In genomic region chr16:92439775-92440174, GRCm38 (mm10) we compare ENCODE assay signal across 18 mouse cellular contexts. TPM values are rescaled to one million over a fixed set of nuclear protein-coding genes. Genes with fewer than 3 reads are reported as not detected.
DNase-seq lines count a peak whose midpoint lies in the region; ATAC-seq and TF ChIP-seq lines count a peak whose summit lies in the region.
"Had no signal": no experiment of that assay in that cellular context is flagged by ENCODE, and none has a peak within 500 bp of the region (broad histone marks: within the 10 kb centered on the region; RNA-seq: fewer than 3 reads in every experiment).

No protein-coding gene starts in this region.

- TF ChIP-seq CTCF in midbrain, postnatal 0 days (IDR thresholded peaks at IDR 0.05) = no peak

- peaks cover 33% of the 10 kb centered on the region for H3K4me1 ChIP-seq in forebrain, embryonic 10.5 days
- H3K4me1 ChIP-seq in forebrain, embryonic 12.5 days = peaks cover 19% of the 10 kb centered on the region
- H3K4me1 ChIP-seq in midbrain, embryonic 10.5 days = peaks cover 27% of the 10 kb centered on the region
- H3K4me1 ChIP-seq in midbrain, postnatal 0 days (ENCODE audit: insufficient read depth, low read length) = peaks cover 6% of the 10 kb centered on the region; the same call in 1 of the 2 replicates

- H3K9ac ChIP-seq in forebrain, embryonic 12.5 days = no peak overlapping the region
- H3K9ac ChIP-seq in midbrain, postnatal 0 days (replicated peaks; ENCODE audit: low read length, poor library complexity, severe bottlenecking) = no peak overlapping the region
- H3K9ac ChIP-seq: embryonic facial prominence, embryonic 13.5 days; forebrain, embryonic 15.5 days; heart, embryonic 12.5 days had no signal

- ATAC-seq in forebrain, embryonic 12.5 days (ENCODE audit: low FRiP score) = no peak
- no peak for ATAC-seq in midbrain, postnatal 0 days (ENCODE audit: low FRiP score)
- ATAC-seq: forebrain, embryonic 15.5 days; hindbrain, embryonic 16.5 days; inflammation-experienced regulatory T-cells, adult 6 months; intestine, postnatal 0 days had no signal

- H3K4me2 ChIP-seq in forebrain, embryonic 12.5 days = no peak overlapping the region
- H3K4me2 ChIP-seq in midbrain, postnatal 0 days (ENCODE audit: low read depth, low read length, poor library complexity, severe bottlenecking) = no peak overlapping the region
- H3K4me2 ChIP-seq: embryonic facial prominence, embryonic 13.5 days; forebrain, embryonic 15.5 days; heart, embryonic 12.5 days had no signal

- 80% methylated on average over 2 of the region's 2 CpGs for WGBS in forebrain, embryonic 10.5 days
- 67% methylated on average over 2 of the region's 2 CpGs for WGBS in forebrain, embryonic 12.5 days
- 80% methylated on average over 2 of the region's 2 CpGs for WGBS in midbrain, embryonic 10.5 days
- WGBS in midbrain, postnatal 0 days = 78% methylated on average over 2 of the region's 2 CpGs

- 0 out of 2 replicates have a peak overlapping the region, but pooled peaks have one; percentile 49 for H3K27ac ChIP-seq in forebrain, embryonic 10.5 days
- no peak overlapping the region for H3K27ac ChIP-seq in forebrain, embryonic 12.5 days
- H3K27ac ChIP-seq in midbrain, embryonic 10.5 days (replicated peaks) = peak overlapping the region; percentile 55; the same call in 1 of the 2 replicates
- H3K27ac ChIP-seq in midbrain, postnatal 0 days (ENCODE audit: low read depth, low read length) = no peak overlapping the region
- H3K27ac ChIP-seq: embryonic facial prominence, embryonic 13.5 days; forebrain, embryonic 15.5 days had no signal

- no peaks in the 10 kb centered on the region; the same call in 1 of the 2 replicates for H3K36me3 ChIP-seq in forebrain, embryonic 10.5 days (replicated peaks)
- no peaks in the 10 kb centered on the region for H3K36me3 ChIP-seq in forebrain, embryonic 12.5 days (replicated peaks)
- H3K36me3 ChIP-seq in midbrain, embryonic 10.5 days = 0 out of 2 replicates have a peak, but pooled peaks cover 1% of the 10 kb centered on the region
- H3K36me3 ChIP-seq in midbrain, postnatal 0 days (ENCODE audit: insufficient read depth, low read length) = peaks cover 3% of the 10 kb centered on the region; the same call in 1 of the 2 replicates
- H3K36me3 ChIP-seq: embryonic facial prominence, embryonic 13.5 days; forebrain, embryonic 15.5 days; heart, embryonic 12.5 days had no signal

- DNase-seq in forebrain, embryonic 10.5 days (ENCODE audit: extremely low spot score, low spot score) = no peak
- no peak for DNase-seq in midbrain, embryonic 10.5 days (ENCODE audit: low spot score)
- DNase-seq in midbrain, postnatal 0 days (ENCODE audit: low spot score) = no peak
- peak; percentile 56 for DNase-seq in NIH3T3 (ENCODE audit: low read depth)
- DNase-seq in cerebellum, adult 8-10 months = no peak
- no peak for DNase-seq in left cerebral cortex, postnatal 36 days (ENCODE audit: low spot score in 2 of 2)
- DNase-seq: adrenal gland, adult 2 months; adrenal gland, postnatal 36 days; cerebellum, adult 9-10 months; cerebellum, postnatal 25 days; heart, adult 18-20 months had no signal

- no peak overlapping the region for H3K4me3 ChIP-seq in forebrain, embryonic 10.5 days
- H3K4me3 ChIP-seq in forebrain, embryonic 12.5 days (replicated peaks) = no peak overlapping the region
- H3K4me3 ChIP-seq in midbrain, embryonic 10.5 days = no peak overlapping the region
- H3K4me3 ChIP-seq in midbrain, postnatal 0 days (ENCODE audit: low read depth, low read length) = no peak overlapping the region
- H3K4me3 ChIP-seq: embryonic facial prominence, embryonic 13.5 days; forebrain, embryonic 15.5 days; heart, embryonic 12.5 days had no signal

- no peaks in the 10 kb centered on the region for H3K27me3 ChIP-seq in forebrain, embryonic 10.5 days (ENCODE audit: poor library complexity, severe bottlenecking)
- H3K27me3 ChIP-seq in forebrain, embryonic 12.5 days = no peaks in the 10 kb centered on the region
- H3K27me3 ChIP-seq in midbrain, embryonic 10.5 days (ENCODE audit: low read depth, poor library complexity, severe bottlenecking) = no peaks in the 10 kb centered on the region
- no peaks in the 10 kb centered on the region for H3K27me3 ChIP-seq in midbrain, postnatal 0 days (ENCODE audit: insufficient read depth, low read length)
- H3K27me3 ChIP-seq: embryonic facial prominence, embryonic 13.5 days; forebrain, embryonic 15.5 days; heart, embryonic 12.5 days had no signal

- intact Hi-C loops in left cerebral cortex, postnatal 36 days (cut with DNase I) = no loop called here

- H3K9me3 ChIP-seq in forebrain, embryonic 10.5 days = no peaks in the 10 kb centered on the region
- H3K9me3 ChIP-seq in forebrain, embryonic 12.5 days = no peaks in the 10 kb centered on the region
- no peaks in the 10 kb centered on the region for H3K9me3 ChIP-seq in midbrain, embryonic 10.5 days (replicated peaks)
- H3K9me3 ChIP-seq in midbrain, postnatal 0 days (ENCODE audit: low read length) = no peaks in the 10 kb centered on the region
- H3K9me3 ChIP-seq: embryonic facial prominence, embryonic 13.5 days; forebrain, embryonic 15.5 days; heart, embryonic 12.5 days had no signal

RNA-seq across cellular contexts. Expression of gene Rcan1, which starts 30.9 kb away (rescaled TPM):
- 34.4 and 34.7 TPM in 2 replicates for polyA plus RNA-seq in forebrain, embryonic 10.5 days (2016; fragmentation: Nextera tagmentation; extraction: Ambion mirVana)
- polyA plus RNA-seq in forebrain, embryonic 12.5 days (2016; fragmentation: Nextera tagmentation; extraction: Ambion mirVana) = 40.9 and 43.1 TPM in 2 replicates
- 38.8 and 40.6 TPM in 2 replicates for polyA plus RNA-seq in midbrain, embryonic 10.5 days (2016; fragmentation: Nextera tagmentation; extraction: Ambion mirVana)
- 91.3 and 104 TPM in 2 replicates for total RNA-seq in midbrain, postnatal 0 days (2014; rRNA removed)
- polyA plus RNA-seq in midbrain, postnatal 0 days (2015; fragmentation: Nextera tagmentation; extraction: Ambion mirVana) = 68.6 and 73.3 TPM in 2 replicates
- 10 to 100 TPM; 55.4 to 60.9 TPM for total RNA-seq in left cerebral cortex, postnatal 36 days (2021)

RNA-seq across cellular contexts. Expression of gene Clic6, which starts 45.8 kb away (rescaled TPM):
- 4.8 and 5.2 TPM in 2 replicates for polyA plus RNA-seq in forebrain, embryonic 10.5 days (2016; fragmentation: Nextera tagmentation; extraction: Ambion mirVana)
- polyA plus RNA-seq in forebrain, embryonic 12.5 days (2016; fragmentation: Nextera tagmentation; extraction: Ambion mirVana) = 5.1 and 8.0 TPM in 2 replicates
- 1.5 and 2.1 TPM in 2 replicates for polyA plus RNA-seq in midbrain, embryonic 10.5 days (2016; fragmentation: Nextera tagmentation; extraction: Ambion mirVana)
- 2.1 and 3.5 TPM in 2 replicates for total RNA-seq in midbrain, postnatal 0 days (2014; rRNA removed)
- 0.43 and 0.70 TPM in 2 replicates for polyA plus RNA-seq in midbrain, postnatal 0 days (2015; fragmentation: Nextera tagmentation; extraction: Ambion mirVana)
- total RNA-seq in left cerebral cortex, postnatal 36 days (2021) = 1 to 10 TPM in 1 of 2 experiments, under 1 TPM in 1; 0.62 to 2.1 TPM
- polyA plus RNA-seq: inflammation-experienced regulatory T-cells, adult 6 months had no signal

Comparison
In these comparisons a context has a peak if more than half of its experiments do, and no peak if none do; other contexts are left out.
1. H3K27ac ChIP-seq: peak in forebrain, embryonic 10.5 days (single experiment) and midbrain, embryonic 10.5 days (single experiment); none in forebrain, embryonic 12.5 days (single experiment) and midbrain, postnatal 0 days (single experiment).